Mouse (Mus musculus) spleen, adult 12 weeks (tissue): ENCODE results near the gene Sgk1.

Experiments used
- DNase-seq: peaks from one replicate; pipeline ENCODE4 v3.0.0; 2022; ENCODE audit warnings: low spot score

The Sgk1 gene

GRCm38 (mm10) chr10:21918016-21918749, 36.2 kb downstream of the Sgk1 start:
- DNase-seq: no peak

- no peak for DNase-seq
Measured at GRCm38 (mm10) chr10:21918750-21919145, 36.8 kb downstream of the Sgk1 start.

- no peak for DNase-seq
Measured at GRCm38 (mm10) chr10:21920611-21921010, 38.6 kb downstream of the Sgk1 start.

GRCm38 (mm10) chr10:21922716-21923350, 40.8 kb downstream of the Sgk1 start:
- no peak for DNase-seq

- DNase-seq: no peak
Measured at GRCm38 (mm10) chr10:21923495-21923952, 41.5 kb downstream of the Sgk1 start.

GRCm38 (mm10) chr10:21924051-21924720, 42.2 kb downstream of the Sgk1 start:
- DNase-seq: no peak

- DNase-seq: no peak
Measured at GRCm38 (mm10) chr10:21926941-21927340, 45.0 kb downstream of the Sgk1 start.

GRCm38 (mm10) chr10:21930781-21931380, 48.9 kb downstream of the Sgk1 start:
- no peak for DNase-seq

GRCm38 (mm10) chr10:21932791-21933190, 50.8 kb downstream of the Sgk1 start:
- DNase-seq: no peak

- no peak for DNase-seq
Measured at GRCm38 (mm10) chr10:21934826-21935225, 52.8 kb downstream of the Sgk1 start.

- no peak for DNase-seq
Measured at GRCm38 (mm10) chr10:21936513-21937221, 54.7 kb downstream of the Sgk1 start.

GRCm38 (mm10) chr10:21937222-21937605, 55.2 kb downstream of the Sgk1 start:
- DNase-seq: no peak

GRCm38 (mm10) chr10:21938166-21938565, 56.2 kb downstream of the Sgk1 start:
- no peak for DNase-seq

- no peak for DNase-seq
Measured at GRCm38 (mm10) chr10:21941235-21941634, 59.3 kb downstream of the Sgk1 start.

GRCm38 (mm10) chr10:21943145-21943700, 61.2 kb downstream of the Sgk1 start:
- no peak for DNase-seq

GRCm38 (mm10) chr10:21945195-21945594, 63.2 kb downstream of the Sgk1 start:
- no peak for DNase-seq

GRCm38 (mm10) chr10:21946751-21947351, 64.9 kb downstream of the Sgk1 start:
- DNase-seq: no peak

GRCm38 (mm10) chr10:21952520-21952919, 70.5 kb downstream of the Sgk1 start:
- DNase-seq: no peak

GRCm38 (mm10) chr10:21961111-21961510, 79.1 kb downstream of the Sgk1 start:
- no peak for DNase-seq

GRCm38 (mm10) chr10:21963005-21963404, 81.0 kb downstream of the Sgk1 start:
- no peak for DNase-seq

- DNase-seq: no peak
Measured at GRCm38 (mm10) chr10:21973676-21974075, 91.7 kb downstream of the Sgk1 start.
